Comparison of ENCODE assay signal across 8 mouse cellular contexts in genomic region chr2:154891585-154891984, GRCm38 (mm10). TPM values are rescaled to one million over a fixed set of nuclear protein-coding genes. Genes with fewer than 3 reads are reported as not detected.
DNase-seq lines count a peak whose midpoint lies in the region; ATAC-seq and TF ChIP-seq lines count a peak whose summit lies in the region.

No protein-coding gene starts in this region.

- H3K36me3 ChIP-seq in hindbrain, embryonic 15.5 days = peaks cover 11% of the 10 kb centered on the region
- peaks cover 6% of the 10 kb centered on the region; the same call in 1 of the 2 replicates for H3K36me3 ChIP-seq in midbrain, embryonic 16.5 days (ENCODE audit: control insufficient read depth, insufficient read depth, low read length)

- ATAC-seq in hindbrain, embryonic 15.5 days (ENCODE audit: low FRiP score, low read depth) = no peak
- no peak for ATAC-seq in midbrain, embryonic 16.5 days

- peak overlapping the region; percentile 83 for H3K9ac ChIP-seq in hindbrain, embryonic 15.5 days
- H3K9ac ChIP-seq in midbrain, embryonic 16.5 days (ENCODE audit: low read depth, low read length) = peak overlapping the region; percentile 84

- H3K27ac ChIP-seq in layer of hippocampus, adult 2 months = no peak overlapping the region; the same call in 1 of the 2 replicates
- H3K27ac ChIP-seq in bone marrow macrophage, adult 2 months (ENCODE audit: insufficient read depth, low read depth, low read length) = peak overlapping the region; percentile 31
- no peak overlapping the region for H3K27ac ChIP-seq in hindbrain, embryonic 15.5 days (replicated peaks)
- no peak overlapping the region for H3K27ac ChIP-seq in midbrain, embryonic 16.5 days (ENCODE audit: low read length)

- H3K4me2 ChIP-seq in hindbrain, embryonic 15.5 days = peak overlapping the region; percentile 69
- peak overlapping the region; percentile 91 for H3K4me2 ChIP-seq in midbrain, embryonic 16.5 days (ENCODE audit: low read length)

- TF ChIP-seq CTCF in layer of hippocampus, adult 2 months (conservative IDR thresholded peaks at IDR 0.05) = no peak
- TF ChIP-seq CTCF in bone marrow macrophage, adult 2 months (IDR thresholded peaks at IDR 0.05; ENCODE audit: low read depth, low read length) = no peak

- TF ChIP-seq POLR2A in bone marrow macrophage, adult 2 months (IDR thresholded peaks at IDR 0.05; ENCODE audit: borderline replicate concordance, low read depth, low read length) = no peak

- 0 out of 2 replicates have a peak, but pooled peaks cover 3% of the 10 kb centered on the region for H3K27me3 ChIP-seq in hindbrain, embryonic 15.5 days
- no peaks in the 10 kb centered on the region for H3K27me3 ChIP-seq in midbrain, embryonic 16.5 days (ENCODE audit: control insufficient read depth, insufficient read depth, low read depth, low read length)

- 25% methylated on average over 2 of the region's 2 CpGs for WGBS in hindbrain, embryonic 15.5 days
- 9% methylated on average over 2 of the region's 2 CpGs for WGBS in midbrain, embryonic 16.5 days

- no peaks in the 10 kb centered on the region for H3K9me3 ChIP-seq in hindbrain, embryonic 15.5 days
- H3K9me3 ChIP-seq in midbrain, embryonic 16.5 days (replicated peaks; ENCODE audit: control insufficient read depth, low read length, poor library complexity, severe bottlenecking) = no peaks in the 10 kb centered on the region

- no peak for DNase-seq in layer of hippocampus, adult 2 months (ENCODE audit: low spot score in 2 of 2)
- DNase-seq in layer of hippocampus, adult 8-10 months (ENCODE audit: low spot score in 2 of 2) = no peak
- no peak for DNase-seq in urinary bladder, adult 18-20 months (ENCODE audit: low spot score in 2 of 2)
- no peak for DNase-seq in layer of hippocampus, postnatal 14 days (ENCODE audit: low spot score in 2 of 2)
- DNase-seq in kidney, postnatal 14 days = no peak

- H3K4me3 ChIP-seq in layer of hippocampus, adult 2 months = peak overlapping the region; percentile 75
- H3K4me3 ChIP-seq in bone marrow macrophage, adult 2 months (ENCODE audit: insufficient read depth, low read length) = peak overlapping the region; percentile 100
- H3K4me3 ChIP-seq in hindbrain, embryonic 15.5 days = peak overlapping the region; percentile 83
- peak overlapping the region; percentile 72 for H3K4me3 ChIP-seq in midbrain, embryonic 16.5 days (ENCODE audit: low read depth, low read length)

- peaks cover 5% of the 10 kb centered on the region; the same call in 1 of the 2 replicates for H3K4me1 ChIP-seq in bone marrow macrophage, adult 2 months (ENCODE audit: control insufficient read depth, insufficient read depth, low read length)
- peaks cover 28% of the 10 kb centered on the region for H3K4me1 ChIP-seq in hindbrain, embryonic 15.5 days (replicated peaks)
- peaks cover 18% of the 10 kb centered on the region for H3K4me1 ChIP-seq in midbrain, embryonic 16.5 days (ENCODE audit: control insufficient read depth, insufficient read depth, low read length)

RNA-seq across cellular contexts. Expression of gene Eif2s2, which starts 1.1 kb away (rescaled TPM):
- 10 to 100 TPM; 50.7 to 53.2 TPM for total RNA-seq in layer of hippocampus, adult 2 months (2021)
- 10 to 100 TPM; 52.0 to 55.8 (median 52.8) TPM for total RNA-seq in layer of hippocampus, adult 8-10 months (2022)
- 53.3 and 55.4 TPM in 2 replicates for polyA plus RNA-seq in bone marrow macrophage, adult 2 months (2012; ENCODE audit: insufficient read depth, insufficient read length, missing spikeins)
- 65.8 and 72.9 TPM in 2 replicates for polyA plus RNA-seq in hindbrain, embryonic 15.5 days (2015; fragmentation: Nextera tagmentation; extraction: Ambion mirVana)
- polyA plus RNA-seq in midbrain, embryonic 16.5 days (2015; fragmentation: Nextera tagmentation; extraction: Ambion mirVana) = 69.3 and 72.3 TPM in 2 replicates
- total RNA-seq in layer of hippocampus, postnatal 14 days (2021) = 10 to 100 TPM; 69.0 to 70.3 TPM
